13 mouse cellular contexts compared by ENCODE assay signal in the genomic region with DNA sequence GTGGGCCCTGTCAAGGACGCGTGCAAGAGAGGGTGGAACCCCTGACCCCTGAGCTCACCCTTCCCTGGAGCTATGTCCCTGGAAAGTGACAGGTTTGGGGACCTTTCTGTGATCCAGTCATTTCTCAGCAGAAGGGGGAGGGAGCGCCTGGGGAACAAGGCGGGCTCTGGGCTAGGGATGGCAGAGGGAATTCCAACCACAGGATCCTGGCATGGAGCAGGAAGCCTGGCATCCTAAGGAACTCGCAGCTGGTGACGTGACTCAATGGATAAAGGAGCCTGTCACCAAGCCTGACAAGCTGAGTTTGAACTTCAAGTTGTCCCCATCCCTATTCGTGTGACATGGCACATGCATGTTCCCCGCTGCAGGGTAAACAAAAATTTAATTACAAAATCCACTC.
"Had no signal": no experiment of that assay in that cellular context is flagged by ENCODE, and none has a peak within 500 bp of the region (broad histone marks: within the 10 kb centered on the region; RNA-seq: fewer than 3 reads in every experiment).

No protein-coding gene starts in this region.

- H3K4me3 ChIP-seq: midbrain, embryonic 10.5 days; midbrain, embryonic 12.5 days; neural tube, embryonic 12.5 days had no signal

- DNase-seq: lung, adult 18-20 months; lung, embryonic 14.5 days; lung, postnatal 4 days; midbrain, embryonic 14.5 days; right cerebral cortex, postnatal 14 days; thymus, adult 2 months; thymus, postnatal 25 days; thymus, postnatal 4 days had no signal

- H3K9me3 ChIP-seq: neural tube, embryonic 12.5 days had no signal

- H3K4me2 ChIP-seq: lung, embryonic 14.5 days; midbrain, embryonic 12.5 days; neural tube, embryonic 12.5 days had no signal

- H3K9ac ChIP-seq: liver, embryonic 14.5 days; lung, embryonic 14.5 days; midbrain, embryonic 12.5 days; neural tube, embryonic 12.5 days had no signal

- ATAC-seq: midbrain, embryonic 16.5 days had no signal

- H3K27me3 ChIP-seq: midbrain, embryonic 12.5 days; neural tube, embryonic 12.5 days had no signal

- H3K4me1 ChIP-seq: midbrain, embryonic 10.5 days; midbrain, embryonic 12.5 days; neural tube, embryonic 12.5 days had no signal

- H3K27ac ChIP-seq: liver, embryonic 14.5 days; midbrain, embryonic 10.5 days; midbrain, embryonic 12.5 days; neural tube, embryonic 12.5 days had no signal
